Mouse (Mus musculus) ES-E14 (cell line): ENCODE data around the gene Gm6465. TPM values are rescaled to one million over a fixed set of nuclear protein-coding genes. Genes with fewer than 3 reads are reported as not detected.
"Not testable (repeated sequence)": the region's sequence is repeated elsewhere in the genome, so short reads cannot be mapped to it uniquely, and the experiment has no call there.

Experiments
- DNase-seq: peaks from one replicate; pipeline ENCODE4 v3.0.0-alpha.2; 2013; ENCODE audit warnings: low read depth, low spot score
- H3K27ac ChIP-seq: 2 replicates; pipeline ENCODE4 v1.5.1; 2012; ENCODE audit warnings: low read depth, mild to moderate bottlenecking, low read length, moderate library complexity, mixed read lengths; ENCODE audit not compliant: poor library complexity, insufficient read depth, severe bottlenecking
- H3K36me3 ChIP-seq: 2 replicates; pipeline ENCODE4 v1.6.1; 2012; ENCODE audit warnings: mild to moderate bottlenecking, low read length, moderate library complexity, mixed read lengths; ENCODE audit not compliant: control insufficient read depth, poor library complexity, insufficient read depth, severe bottlenecking
- H3K4me1 ChIP-seq, 2 experiments: fragments of 150-350 bp in 1 of 2; sonication (generic) in 1 of 2; 2 replicates each; pipeline ENCODE4 v1.6.1; 2012; ENCODE audit warnings: low read length in 2 of 2, mild to moderate bottlenecking in 1 of 2, mixed read lengths in 1 of 2; ENCODE audit not compliant: control insufficient read depth in 2 of 2, insufficient read depth in 2 of 2, poor library complexity in 1 of 2
- H3K4me3 ChIP-seq, 2 experiments: fragments of 150-350 bp in 1 of 2; sonication (generic) in 1 of 2; 2 replicates each; pipeline ENCODE4 v1.5.1; 2012; ENCODE audit warnings: low read length in 2 of 2, low read depth in 1 of 2, mild to moderate bottlenecking in 1 of 2, mixed read lengths in 1 of 2; ENCODE audit not compliant: insufficient read depth in 1 of 2, poor library complexity in 1 of 2, severe bottlenecking in 1 of 2
- H3K9ac ChIP-seq: 2 replicates; pipeline ENCODE4 v1.6.1; 2012; ENCODE audit warnings: low read depth, mild to moderate bottlenecking, low read length, mixed read lengths; ENCODE audit not compliant: poor library complexity, insufficient read depth, severe bottlenecking
- H3K9me3 ChIP-seq: fragments of 150-350 bp; sonication (generic); 2 replicates; pipeline ENCODE4 v1.6.1; 2012; ENCODE audit warnings: low read depth, mild to moderate bottlenecking, low read length; ENCODE audit not compliant: control insufficient read depth, insufficient read depth
- in situ Hi-C, 2 experiments: fragments of 600-800 bp; cut with MboI; formaldehyde crosslinking; loops; one replicate each; pipeline ENCODE4 v1.15.1; 2025; ENCODE audit warnings: low sequenced_read_pairs in 2 of 2, inconsistent platforms in 1 of 2; ENCODE audit not compliant: unreplicated experiment in 2 of 2
- total RNA-seq: library from RNA; depleted of rRNA; stranded (reverse); fragments of 300-350 nt; gene quantifications from 2 replicates; pipeline ENCODE4 v1.2.3, GENCODE M21; 2012; rRNA removed

Gm6465 gene
- not detected in 2 replicates for total RNA-seq

GRCm38 (mm10) chr5:11845239-11845638 is at the start of gene Gm6465:
Gene Gm6465, plus strand, starts transcription at chr5:11845539.
- H3K9ac ChIP-seq, H3K27ac ChIP-seq, H3K4me1 ChIP-seq, H3K4me3 ChIP-seq, H3K9me3 ChIP-seq, H3K36me3 ChIP-seq, in situ Hi-C loops, DNase-seq: not testable (repeated sequence)

GRCm38 (mm10) chr5:11845824-11846223 is 485 bp downstream of the Gm6465 start:
- H3K9ac ChIP-seq, H3K27ac ChIP-seq, DNase-seq, in situ Hi-C loops, H3K36me3 ChIP-seq, H3K4me1 ChIP-seq, H3K9me3 ChIP-seq, H3K4me3 ChIP-seq: not testable (repeated sequence)

- H3K27ac ChIP-seq, H3K36me3 ChIP-seq, H3K9ac ChIP-seq, DNase-seq, H3K9me3 ChIP-seq, H3K4me3 ChIP-seq, H3K4me1 ChIP-seq, in situ Hi-C loops: not testable (repeated sequence)
These were observed 12.6 kb downstream of the Gm6465 start for GRCm38 (mm10) chr5:11857909-11858308.

Other genes with a start within 250 kb of the Gm6465 start
- not detected in 2 replicates for gene Gm8922, start 163.6 kb upstream of the Gm6465 start, total RNA-seq
- gene Gm8926, start 75.0 kb upstream of the Gm6465 start, total RNA-seq: not detected in 2 replicates
- gene 4933402N22Rik, start 72.5 kb downstream of the Gm6465 start, total RNA-seq: not detected in 2 replicates